Mouse (Mus musculus): ENCODE results near the gene Fto. TPM values are rescaled to one million over a fixed set of nuclear protein-coding genes. Genes with fewer than 3 reads are reported as not detected.

The Fto gene
- total and polyA plus RNA-seq, 3 experiments: 8.4 to 43.2 (median 15.7) TPM

DNA sequence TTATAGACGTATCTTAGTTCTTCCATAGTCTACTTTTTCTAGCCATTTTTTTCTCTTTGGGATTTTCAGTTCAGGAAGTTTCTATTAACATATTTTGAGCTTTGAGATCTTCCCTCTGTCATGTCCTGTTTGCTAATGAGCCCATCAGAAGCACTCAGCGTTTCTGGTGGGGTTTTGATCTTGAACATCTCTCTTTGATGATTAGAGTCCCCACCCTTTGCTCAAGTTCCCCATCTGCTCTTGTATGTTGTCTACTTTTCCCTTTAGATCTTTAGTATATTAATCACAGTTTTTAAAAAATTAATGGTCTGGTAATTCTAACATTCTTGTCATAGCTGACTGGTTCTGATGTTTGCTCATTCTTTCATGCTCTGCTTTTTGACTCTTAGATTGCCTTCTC lies 150.4 kb downstream of the Fto start:
- in situ Hi-C loops (cut with MboI; ENCODE audit: low pct_ligation_motif_present, low pct_unique_long_range_greater_than_20kb, low sequenced_read_pairs): no loop called here
- no peak overlapping the region for H3K27ac ChIP-seq (ENCODE audit: insufficient read depth, low read depth)

DNA sequence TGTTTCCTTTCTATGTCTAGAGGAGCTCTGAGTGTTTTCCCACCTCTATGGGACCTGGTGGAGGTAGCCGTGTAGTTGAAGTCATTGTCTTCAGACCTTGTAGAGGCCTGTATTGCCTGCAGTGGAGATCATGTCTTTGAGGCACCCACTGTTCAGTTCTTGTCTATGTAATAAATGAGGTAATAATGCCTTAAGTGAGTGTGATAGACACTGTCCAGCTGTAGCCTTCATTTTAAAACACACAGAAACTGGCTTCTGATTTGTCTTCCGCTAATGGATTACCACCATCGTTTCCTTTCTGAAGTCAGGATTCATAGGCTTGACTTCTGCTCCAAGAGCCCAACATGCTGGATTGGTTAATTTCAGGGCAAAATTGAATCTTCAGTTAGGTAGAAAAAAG lies 154.1 kb downstream of the Fto start:
- Histone ChIP-seq H3K27me3 (replicated peaks) (no peaks in the 10 kb centered on the region), H3K36me3 (replicated peaks in 1 of 2; ENCODE audit: control insufficient read depth in 1 of 2, insufficient read depth in 1 of 2, low read length in 1 of 2) (peaks cover 0 to 32% of the 10 kb centered on the region in 2 experiments), H3K9ac (ENCODE audit: insufficient read depth, low read depth) (no peak overlapping the region), H3K27ac (ENCODE audit: insufficient read depth, low read depth) (no peak overlapping the region), H3K4me3 (replicated peaks in 1 of 3; ENCODE audit: low read depth in 2 of 3, low read length in 2 of 3, poor library complexity in 1 of 3) (no peak overlapping the region), H3K4me2 (ENCODE audit: insufficient read depth, low read depth, poor library complexity, severe bottlenecking) (no peak overlapping the region), H3K79me2 (replicated peaks; ENCODE audit: control insufficient read depth, extremely low read depth, insufficient read depth, poor library complexity, severe bottlenecking) (no peaks in the 10 kb centered on the region), H3K9me3 (replicated peaks; ENCODE audit: low read length) (no peaks in the 10 kb centered on the region), H3K4me1 (ENCODE audit: control insufficient read depth in 1 of 2, insufficient read depth in 2 of 2) (no peaks in the 10 kb centered on the region; a peak in 1 of 4 replicates)
- TF ChIP-seq JUND (conservative IDR thresholded peaks at IDR 0.05; ENCODE audit: low read depth, low read length) (no peak), MAX (IDR thresholded peaks at IDR 0.05; ENCODE audit: low read length) (no peak), MYC (IDR thresholded peaks at IDR 0.05; ENCODE audit: low read depth, low read length) (no peak), TBP (conservative IDR thresholded peaks at IDR 0.05; ENCODE audit: low read depth, low read length) (no peak), EP300 (IDR thresholded peaks at IDR 0.05; ENCODE audit: low read length) (no peak), CTCF (conservative IDR thresholded peaks at IDR 0.05 in 1 of 2, IDR thresholded peaks at IDR 0.05 in 1 of 2; ENCODE audit: low read depth in 2 of 2, low read length in 2 of 2) (no peak), MAFK (IDR thresholded peaks at IDR 0.05; ENCODE audit: insufficient replicate concordance, low read length) (no peak), NELFE (IDR thresholded peaks at IDR 0.05; ENCODE audit: low read depth, low read length) (no peak), POLR2A (IDR thresholded peaks at IDR 0.05; ENCODE audit: low read depth, low read length) (no peak), SIN3A (IDR thresholded peaks at IDR 0.05; ENCODE audit: low read length) (no peak), POLR2AphosphoS2 (IDR thresholded peaks at IDR 0.05; ENCODE audit: low read depth, low read length) (no peak), CHD2 (IDR thresholded peaks at IDR 0.05; ENCODE audit: low read length) (no peak), NRF1 (IDR thresholded peaks at IDR 0.05; ENCODE audit: low read depth, low read length) (no peak), ELF1 (IDR thresholded peaks at IDR 0.05; ENCODE audit: low read depth, low read length) (no peak), MAZ (IDR thresholded peaks at IDR 0.05; ENCODE audit: low read depth, low read length) (no peak), RCOR1 (conservative IDR thresholded peaks at IDR 0.05; ENCODE audit: low read depth, low read length) (no peak)
- dilution Hi-C loops (cut with MboI; ENCODE audit: extremely low pct_ligation_motif_present, extremely low pct_unique_long_range_greater_than_20kb, low sequenced_read_pairs) (no loop called here), in situ Hi-C loops (cut with MboI; ENCODE audit: low pct_ligation_motif_present, low pct_unique_long_range_greater_than_20kb, low sequenced_read_pairs) (no loop called here)
- DNase-seq (ENCODE audit: extremely low read depth): no peak

More for the DNA sequence above, 150.4 kb downstream of the Fto start:
- no peak overlapping the region for H3K9ac ChIP-seq (ENCODE audit: insufficient read depth, low read depth)
- TF ChIP-seq JUND (conservative IDR thresholded peaks at IDR 0.05; ENCODE audit: low read depth, low read length) (no peak), MYC (IDR thresholded peaks at IDR 0.05; ENCODE audit: low read depth, low read length) (no peak), ETS1 (conservative IDR thresholded peaks at IDR 0.05; ENCODE audit: low read depth, low read length) (no peak), JUN (IDR thresholded peaks at IDR 0.05; ENCODE audit: insufficient read depth, low read depth, low read length) (no peak), BHLHE40 (IDR thresholded peaks at IDR 0.05; ENCODE audit: low read depth, low read length) (no peak), SIN3A (IDR thresholded peaks at IDR 0.05; ENCODE audit: low read length) (no peak), IRF4 (IDR thresholded peaks at IDR 0.05; ENCODE audit: low read depth, low read length) (no peak), MXI1 (IDR thresholded peaks at IDR 0.05; ENCODE audit: low read depth, low read length) (no peak), HCFC1 (IDR thresholded peaks at IDR 0.05; ENCODE audit: low read depth, low read length) (no peak), MAX (IDR thresholded peaks at IDR 0.05; ENCODE audit: low read length) (no peak), ELF1 (IDR thresholded peaks at IDR 0.05; ENCODE audit: low read depth, low read length) (no peak), EP300 (IDR thresholded peaks at IDR 0.05; ENCODE audit: low read length) (no peak), POLR2A (IDR thresholded peaks at IDR 0.05; ENCODE audit: low read depth, low read length) (no peak)
- H3K4me3 ChIP-seq (replicated peaks in 1 of 3; ENCODE audit: low read depth in 2 of 3, low read length in 2 of 3, poor library complexity in 1 of 3): no peak overlapping the region
- peaks cover 0 to 25% of the 10 kb centered on the region in 2 experiments for H3K36me3 ChIP-seq (replicated peaks in 1 of 2; ENCODE audit: control insufficient read depth in 1 of 2, insufficient read depth in 1 of 2, low read length in 1 of 2)
- 0 out of 2 replicates have a peak, but pooled peaks cover 2% of the 10 kb centered on the region for H3K79me2 ChIP-seq (replicated peaks; ENCODE audit: control insufficient read depth, extremely low read depth, insufficient read depth, poor library complexity, severe bottlenecking)
- peaks cover 0 to 3% of the 10 kb centered on the region in 2 experiments; a peak in 1 of 4 replicates for H3K4me1 ChIP-seq (ENCODE audit: control insufficient read depth in 1 of 2, insufficient read depth in 2 of 2)
- H3K9me3 ChIP-seq (replicated peaks; ENCODE audit: low read length): no peaks in the 10 kb centered on the region
- no peak overlapping the region for H3K4me2 ChIP-seq (ENCODE audit: insufficient read depth, low read depth, poor library complexity, severe bottlenecking)
- dilution Hi-C loops (cut with MboI; ENCODE audit: extremely low pct_ligation_motif_present, extremely low pct_unique_long_range_greater_than_20kb, low sequenced_read_pairs): no loop called here
- H3K27me3 ChIP-seq (replicated peaks): no peaks in the 10 kb centered on the region
- no peak for DNase-seq (ENCODE audit: extremely low read depth)

Data from CH12.LX (cell line).